Mouse (Mus musculus) neutrophil, adult 65 days (primary cell): ENCODE measurements around the gene Rab3d. TPM values are rescaled to one million over a fixed set of nuclear protein-coding genes. Genes with fewer than 3 reads are reported as not detected.

ENCODE experiments used
- total RNA-seq: library from RNA; stranded (reverse); gene quantifications from 2 replicates; pipeline ENCODE4 v1.2.4, GENCODE M21; 2023

Gene Rab3d
- 166 and 181 TPM in 2 replicates for total RNA-seq

DNA sequence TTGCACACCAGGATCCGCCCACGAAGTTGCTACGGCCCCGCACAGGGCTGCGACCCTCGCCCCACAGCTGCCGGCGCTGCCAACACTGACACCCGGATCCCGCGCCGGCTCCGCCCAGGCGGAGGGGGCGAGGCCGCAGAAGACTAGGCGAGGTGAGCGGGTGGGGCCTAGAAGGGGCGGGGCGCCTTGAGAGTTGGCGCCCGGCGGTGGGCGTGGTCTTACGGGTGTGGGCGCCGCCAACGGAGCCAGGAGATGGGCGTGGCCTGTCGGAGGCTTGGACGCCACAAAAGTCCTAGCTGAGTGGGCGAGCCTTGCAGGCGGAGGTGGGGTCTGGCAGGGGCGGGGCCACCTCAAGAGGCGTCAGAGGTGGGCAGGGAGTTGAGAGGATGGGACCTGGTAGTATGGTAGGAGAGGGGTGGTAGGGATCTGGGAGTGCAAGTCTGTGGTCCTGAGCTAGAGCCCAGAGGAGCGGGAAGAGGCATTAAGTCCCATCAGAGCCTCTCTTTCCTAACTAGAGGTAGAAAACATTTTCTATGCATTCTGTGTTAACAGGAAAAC lies at the start of gene Rab3d:
Gene Rab3d, minus strand, starts transcription at position 158 of the 558 bp plus-strand sequence.

DNA sequence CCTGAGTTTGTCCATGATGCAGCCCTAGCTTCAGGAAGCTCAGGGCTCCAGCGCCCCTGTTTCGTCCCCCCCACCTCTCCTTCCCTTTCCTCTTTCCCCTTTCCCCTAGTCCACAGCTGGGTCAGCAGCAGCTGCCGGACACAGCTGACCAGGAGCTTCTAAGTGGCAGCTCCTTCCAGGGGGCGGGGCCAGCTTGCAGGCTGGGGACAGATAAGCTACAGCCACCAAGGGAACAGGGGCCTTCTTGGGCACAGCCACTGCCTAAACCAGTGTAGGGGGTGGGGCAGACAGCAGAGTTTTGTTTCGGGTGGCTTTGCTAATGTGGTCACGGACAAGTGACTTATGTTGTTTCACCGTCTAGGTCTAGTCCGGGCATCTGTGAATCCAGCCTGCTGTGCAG lies 45.4 kb upstream of the Rab3d start, which contains the start of gene Epor:
Gene Epor, minus strand, starts transcription at position 90 of the 400 bp plus-strand sequence.

DNA sequence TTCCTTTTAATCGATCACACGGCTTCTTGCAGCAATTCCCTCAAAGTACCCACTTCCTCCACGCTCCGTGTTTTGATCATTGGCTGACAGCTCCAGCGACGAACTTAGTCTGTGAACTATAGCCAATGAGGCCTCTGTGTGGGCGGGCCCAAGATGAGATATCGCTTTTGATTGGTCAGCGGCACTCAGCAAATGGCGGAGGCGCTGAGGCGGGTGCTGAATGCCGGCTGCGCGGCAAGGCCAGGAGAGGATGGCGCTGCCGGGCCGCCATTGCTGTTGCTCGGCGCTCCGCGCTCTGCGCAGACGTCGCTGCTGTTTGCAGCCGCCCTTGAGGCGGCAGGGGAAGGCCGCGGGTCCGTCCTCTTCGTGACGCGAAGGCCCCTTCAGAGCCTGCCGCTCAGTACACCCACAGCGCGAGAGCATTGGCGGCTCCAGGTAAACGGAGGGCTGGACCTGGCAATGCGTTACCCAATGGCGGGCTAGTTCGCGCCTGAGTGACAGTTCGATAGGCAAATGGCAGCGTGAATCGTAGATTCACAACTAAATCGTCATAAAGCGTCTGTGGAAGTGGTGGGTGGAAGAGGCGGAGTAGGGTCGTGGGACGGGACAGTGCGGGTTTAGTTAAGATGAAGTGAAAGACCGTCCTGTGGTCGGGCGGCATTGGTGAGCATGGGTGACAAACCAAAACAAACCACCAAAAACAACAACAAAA lies 37.7 kb upstream of the Rab3d start, which contains the start of gene Swsap1:
Gene Swsap1, plus strand, starts transcription at position 186 of the 712 bp plus-strand sequence.

DNA sequence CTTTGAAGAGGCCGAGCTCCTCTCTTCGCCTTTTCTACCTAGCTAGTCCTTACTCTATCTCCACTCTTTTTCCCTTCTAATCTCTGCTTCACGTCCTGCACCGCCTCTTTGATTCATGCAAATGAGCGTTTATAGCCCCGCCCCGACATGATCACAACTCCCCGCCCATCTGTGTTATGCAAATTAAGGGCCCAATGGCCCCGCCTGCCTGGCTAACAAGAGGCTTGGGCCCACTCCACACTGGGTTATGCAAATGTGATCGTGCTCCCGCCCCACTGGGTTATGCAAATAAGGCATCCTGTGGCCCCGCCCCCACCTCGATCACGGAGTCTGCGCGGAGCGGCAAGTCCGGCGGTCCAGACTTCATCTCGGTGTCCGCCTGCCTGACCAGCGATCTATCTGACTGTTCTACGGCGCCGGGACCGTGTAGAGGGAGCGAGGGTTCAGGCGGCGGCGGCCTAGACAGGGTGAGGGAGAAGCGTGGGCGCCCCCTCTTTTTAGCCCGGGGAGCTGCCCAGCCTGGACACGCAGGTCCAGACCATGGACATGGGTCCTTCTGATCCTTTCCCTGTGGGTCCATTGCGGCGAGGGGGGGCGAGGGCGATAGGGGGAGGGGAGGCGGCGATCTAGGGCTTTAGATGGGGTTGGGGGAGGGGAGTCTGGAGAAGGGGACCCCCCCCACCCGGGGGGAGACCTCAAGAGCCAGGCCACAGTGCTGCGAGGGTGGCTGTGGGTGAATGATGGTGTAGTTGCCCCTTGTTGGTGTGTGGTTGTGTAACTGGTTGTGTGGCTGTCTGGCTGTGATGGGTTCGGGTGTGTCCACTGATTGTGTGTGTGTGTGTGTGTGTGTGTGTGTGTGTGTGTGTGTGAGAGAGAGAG lies 18.9 kb upstream of the Rab3d start, which contains the start of gene Plppr2:
Gene Plppr2, plus strand, starts transcription at position 342 of the 879 bp plus-strand sequence.

DNA sequence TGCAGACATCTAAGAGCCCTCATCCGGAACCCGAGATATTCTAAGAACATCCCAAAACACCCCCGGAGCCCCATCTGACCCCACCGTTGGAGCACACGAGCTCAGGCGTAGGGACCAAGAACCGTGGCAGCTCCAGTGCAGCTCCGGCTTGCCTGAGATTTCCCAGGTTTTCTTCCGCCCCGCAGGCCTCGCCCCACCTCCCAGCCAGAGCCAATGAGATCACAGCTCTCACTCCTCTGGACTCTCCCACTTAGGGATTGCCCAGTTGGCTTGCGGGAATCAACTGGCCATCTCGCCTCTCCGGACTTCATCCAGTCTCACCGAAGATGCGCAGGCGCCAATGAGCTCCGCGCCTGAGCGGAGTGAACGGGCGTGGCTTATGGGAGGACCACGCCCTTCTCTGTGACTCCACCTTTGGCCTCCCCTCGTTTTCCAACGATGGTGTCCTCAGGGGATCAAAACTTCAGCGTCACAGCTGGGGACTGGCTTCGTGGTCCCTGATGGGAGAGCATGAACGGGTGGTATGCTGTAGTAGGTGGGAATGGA lies 9.3 kb upstream of the Rab3d start, which contains the start of the genes Ccdc159 and Tmem205:
Gene Ccdc159, plus strand, starts transcription at position 264 of the 546 bp plus-strand sequence.
Gene Tmem205, minus strand, starts transcription at position 349 of the 546 bp plus-strand sequence.

Other genes with a start within 250 kb of the Rab3d start
- gene Ldlr, start 194.7 kb downstream of the Rab3d start, total RNA-seq, result 79.0 and 91.2 TPM in 2 replicates
- gene Spc24, start 157.9 kb downstream of the Rab3d start, total RNA-seq, result 25.6 and 32.9 TPM in 2 replicates
- gene Kank2, start 119.4 kb downstream of the Rab3d start, total RNA-seq, result 0.63 and 0.79 TPM in 2 replicates
- not detected in 2 replicates for gene Angptl8, start 82.7 kb downstream of the Rab3d start, total RNA-seq
- 1.6 and 4.7 TPM in 2 replicates for gene Dock6, start 65.6 kb downstream of the Rab3d start, total RNA-seq
- 0.95 TPM in 2 replicates for gene Ccdc159, start 9.3 kb upstream of the Rab3d start, total RNA-seq
- 16.4 and 21.5 TPM in 2 replicates for gene Tmem205, start 9.4 kb upstream of the Rab3d start, total RNA-seq
- gene Plppr2, start 18.8 kb upstream of the Rab3d start, total RNA-seq, result 0.85 and 1.7 TPM in 2 replicates
- gene Swsap1, start 37.6 kb upstream of the Rab3d start, total RNA-seq, result 2.9 and 3.6 TPM in 2 replicates
- 1.1 and 1.4 TPM in 2 replicates for gene Epor, start 45.3 kb upstream of the Rab3d start, total RNA-seq
- gene Rgl3, start 71.3 kb upstream of the Rab3d start, total RNA-seq, result 0.19 TPM in 1 of 2 replicates, not detected in the other
- gene Ccdc151, start 84.4 kb upstream of the Rab3d start, total RNA-seq, result not detected in 2 replicates
- 46.3 and 55.6 TPM in 2 replicates for gene Prkcsh, start 84.6 kb upstream of the Rab3d start, total RNA-seq
- not detected in 2 replicates for gene Elavl3, start 133.8 kb upstream of the Rab3d start, total RNA-seq
- gene Gm49318, start 153.1 kb upstream of the Rab3d start, total RNA-seq, result not detected in 2 replicates
- 6.9 and 11.7 TPM in 2 replicates for gene Zfp653, start 153.2 kb upstream of the Rab3d start, total RNA-seq
- 5.1 and 5.8 TPM in 2 replicates for gene Ecsit, start 167.2 kb upstream of the Rab3d start, total RNA-seq
- not detected in 2 replicates for gene Cnn1, start 181.0 kb upstream of the Rab3d start, total RNA-seq
- 34.3 and 40.5 TPM in 2 replicates for gene Elof1, start 199.0 kb upstream of the Rab3d start, total RNA-seq
- 15.8 and 15.9 TPM in 2 replicates for gene Acp5, start 217.5 kb upstream of the Rab3d start, total RNA-seq
- 17.4 and 23.4 TPM in 2 replicates for gene Pigyl, start 238.7 kb upstream of the Rab3d start, total RNA-seq